Mouse (Mus musculus): ENCODE data around the gene Nck2.

GRCm38 (mm10) chr1:43520216-43520988 lies 76.0 kb downstream of the Nck2 start:
- TF ChIP-seq GATA1 (IDR thresholded peaks at IDR 0.05; ENCODE audit: low read length) (no peak), TAL1 (IDR thresholded peaks at IDR 0.05; ENCODE audit: low read length) (no peak)
